Mouse (Mus musculus) cerebellum, adult 11-12 months (tissue): ENCODE measurements around the gene Adam8.

ENCODE experiments used
- DNase-seq: peaks from one replicate; pipeline ENCODE4 v3.0.0; 2022

Gene Adam8

DNA sequence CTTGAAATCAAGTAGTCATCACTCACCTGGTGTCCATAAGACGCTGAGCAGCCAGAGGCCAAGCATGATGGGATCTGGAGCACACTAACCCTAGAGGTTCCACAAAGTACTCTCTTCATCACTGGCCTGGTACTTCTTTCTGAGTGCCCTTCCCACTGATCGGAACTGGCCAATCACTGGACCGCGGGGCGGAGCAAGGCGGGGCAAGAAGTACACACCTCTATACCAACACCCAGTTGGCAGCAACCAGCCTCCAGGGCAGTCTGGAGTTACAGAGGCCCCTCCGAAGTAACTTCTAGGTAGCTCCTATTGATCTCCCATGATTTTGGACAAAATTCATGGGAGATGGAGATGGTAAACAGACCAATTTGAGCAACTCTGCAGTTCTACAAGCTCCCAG is at the start of gene Adam8:
Gene Adam8, minus strand, starts transcription at position 157 of the 400 bp plus-strand sequence.
- no peak for DNase-seq

DNA sequence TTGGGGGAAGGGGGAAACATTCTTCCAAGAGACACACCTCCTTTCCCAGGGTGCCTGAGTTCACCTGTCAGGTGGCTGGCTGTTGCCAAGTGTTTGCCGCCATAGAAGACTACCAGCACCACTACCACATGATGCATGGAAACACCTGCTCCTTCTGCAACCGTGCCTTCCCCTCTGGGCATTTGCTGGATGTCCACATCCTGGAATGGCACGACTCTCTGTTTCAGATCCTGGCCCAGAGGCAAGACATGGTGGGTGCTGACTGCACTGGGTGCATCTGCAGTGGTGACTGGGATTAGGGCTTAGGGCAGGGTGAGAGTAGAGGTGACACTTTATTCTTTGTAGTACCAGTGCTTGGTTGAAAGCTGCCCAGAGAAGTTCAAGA is 44.8 kb upstream of the Adam8 start:
- no peak for DNase-seq

DNA sequence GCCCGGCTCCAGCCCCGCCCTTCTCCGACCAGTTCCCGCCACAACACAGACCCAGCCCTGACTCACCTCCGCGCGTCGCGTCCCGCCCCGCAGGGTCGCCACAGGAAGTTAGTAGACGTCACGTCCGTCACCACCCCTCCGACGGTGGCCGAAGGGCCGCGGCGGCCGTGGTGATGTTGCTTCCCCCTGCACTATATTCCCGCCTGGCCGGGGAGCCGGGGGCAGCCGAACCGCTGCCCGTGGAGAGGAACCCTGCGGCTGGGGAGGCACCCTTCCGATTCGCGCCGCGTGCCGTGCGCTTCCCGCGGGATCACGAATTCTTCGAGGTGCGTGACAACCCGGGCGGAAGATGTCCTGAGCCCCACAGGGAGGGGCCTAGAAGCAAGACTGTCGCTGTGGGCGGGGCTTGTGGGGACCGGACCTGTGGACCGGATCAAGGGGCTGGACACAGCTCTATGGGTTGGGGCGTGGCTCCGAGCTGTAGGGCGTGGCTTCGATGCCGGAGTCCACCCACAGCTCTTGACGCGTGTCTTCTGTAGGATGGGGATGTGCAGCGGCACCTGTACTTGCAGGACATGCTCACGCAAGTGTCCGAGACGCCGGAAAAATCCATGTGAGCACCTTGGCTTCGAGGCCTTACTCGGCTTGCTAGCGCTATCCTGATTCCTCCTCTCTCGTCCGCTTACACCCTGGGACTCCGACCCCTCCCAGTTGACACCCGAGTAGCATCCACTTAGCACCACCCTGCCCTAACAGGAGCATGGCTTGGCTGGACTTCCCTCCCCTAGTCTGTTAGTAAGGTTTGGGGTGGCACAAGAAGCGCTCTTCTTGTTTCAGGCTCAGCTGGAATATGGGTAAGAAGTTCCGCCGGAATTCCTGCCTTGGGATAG is 44.2 kb upstream of the Adam8 start, which contains the start of the genes Zfp511 and Tubgcp2:
Gene Zfp511, plus strand, starts transcription at position 111 of the 890 bp plus-strand sequence.
Gene Tubgcp2, minus strand, starts transcription at position 389 of the 890 bp plus-strand sequence.
- DNase-seq: peak; percentile 95

DNA sequence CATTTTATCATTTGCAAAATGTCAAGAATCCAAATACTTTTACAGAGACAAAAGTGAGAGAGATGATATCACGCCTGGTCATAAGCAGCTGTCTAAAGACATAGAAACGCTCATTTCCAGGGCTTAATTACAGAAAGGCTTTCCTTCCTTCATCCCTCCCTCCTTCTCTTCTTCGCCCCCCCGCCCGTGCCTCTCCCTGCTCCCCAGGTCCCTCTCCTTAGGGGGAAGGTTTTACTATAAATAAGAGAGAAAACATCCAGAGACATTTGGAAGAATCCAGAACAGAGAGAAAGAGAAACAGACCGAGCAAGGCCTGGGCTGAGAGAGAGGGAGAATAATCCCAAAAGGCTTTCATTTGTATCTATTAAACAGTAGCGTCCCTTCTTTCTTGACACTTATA is 43.1 kb upstream of the Adam8 start:
- DNase-seq: no peak

DNA sequence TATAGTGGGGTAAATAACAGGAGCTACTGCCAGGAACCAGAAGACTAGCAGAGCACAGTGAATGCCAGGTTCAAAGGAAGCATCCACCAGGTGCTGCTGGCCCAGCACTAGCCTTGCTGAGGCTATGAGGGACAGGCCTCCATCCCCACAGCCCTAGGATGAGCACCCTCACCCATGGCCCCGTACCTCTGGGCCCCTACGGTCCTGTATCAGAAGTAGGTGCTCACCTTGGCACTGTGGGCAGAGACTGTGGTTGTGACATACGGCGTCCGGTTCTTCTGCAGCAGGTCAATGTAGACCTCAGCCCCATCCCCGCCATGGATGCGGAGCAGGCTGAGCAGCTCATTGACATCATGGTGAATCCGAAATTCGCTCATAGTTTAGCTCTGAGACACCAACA is 41.0 kb upstream of the Adam8 start:
- DNase-seq: no peak

DNA sequence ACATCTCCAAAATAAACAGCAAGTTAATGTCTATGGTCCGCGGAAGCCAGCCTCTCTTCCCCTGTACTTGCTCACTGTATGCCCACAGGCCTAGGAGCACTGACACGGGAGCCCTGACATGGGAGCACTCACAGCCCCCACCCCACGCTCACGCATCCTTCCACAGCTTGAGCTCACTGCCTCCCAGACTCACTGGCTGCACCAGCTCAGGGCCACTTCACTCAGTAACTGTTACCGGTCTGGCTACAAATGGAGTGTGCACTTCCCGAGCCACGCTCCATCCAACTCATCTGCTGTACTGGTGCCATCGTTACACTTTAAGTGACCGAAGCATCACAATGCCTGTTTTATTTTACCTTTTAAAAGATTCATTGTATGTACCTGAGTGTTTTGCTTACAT is 40.0 kb upstream of the Adam8 start:
- DNase-seq: no peak

DNA sequence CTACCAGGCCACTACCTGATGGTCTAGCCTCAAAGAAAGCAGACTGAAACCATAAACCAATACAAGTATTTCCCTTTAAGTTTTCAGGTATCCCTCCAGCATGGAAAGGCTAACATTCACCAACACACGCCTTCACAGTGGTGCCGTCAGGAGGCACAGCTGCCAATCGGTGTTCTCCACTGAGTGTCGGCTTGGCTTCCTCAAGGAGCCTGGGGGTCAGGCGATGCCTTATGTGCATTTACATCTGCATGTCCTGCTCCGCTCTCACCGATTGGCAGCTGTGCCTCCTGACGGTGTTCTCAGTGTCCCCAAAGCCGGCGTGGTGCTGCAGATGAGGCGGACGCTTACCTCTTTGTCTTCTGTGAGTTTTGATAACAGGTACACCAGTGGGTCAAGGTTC is 39.4 kb upstream of the Adam8 start:
- DNase-seq: no peak

DNA sequence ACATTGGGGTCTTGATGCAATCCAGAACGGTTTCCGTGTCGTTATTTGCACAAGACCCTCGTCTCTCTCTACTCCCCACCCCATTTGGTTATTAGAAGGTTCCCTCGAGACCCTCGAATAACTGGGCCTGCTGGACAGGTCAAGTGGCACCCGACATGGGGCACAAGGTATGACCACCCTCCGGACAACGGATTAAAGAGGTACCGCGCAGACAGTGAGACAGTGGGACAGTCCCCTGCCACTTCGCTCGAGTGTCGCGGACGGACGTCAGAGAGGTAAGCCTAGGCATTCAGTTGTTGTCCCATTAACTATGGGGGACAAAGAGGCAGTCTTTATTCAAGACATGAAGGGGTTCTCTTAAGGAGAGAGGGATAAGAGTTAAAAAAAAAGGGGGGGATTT is 19.0 kb upstream of the Adam8 start:
- DNase-seq: no peak

DNA sequence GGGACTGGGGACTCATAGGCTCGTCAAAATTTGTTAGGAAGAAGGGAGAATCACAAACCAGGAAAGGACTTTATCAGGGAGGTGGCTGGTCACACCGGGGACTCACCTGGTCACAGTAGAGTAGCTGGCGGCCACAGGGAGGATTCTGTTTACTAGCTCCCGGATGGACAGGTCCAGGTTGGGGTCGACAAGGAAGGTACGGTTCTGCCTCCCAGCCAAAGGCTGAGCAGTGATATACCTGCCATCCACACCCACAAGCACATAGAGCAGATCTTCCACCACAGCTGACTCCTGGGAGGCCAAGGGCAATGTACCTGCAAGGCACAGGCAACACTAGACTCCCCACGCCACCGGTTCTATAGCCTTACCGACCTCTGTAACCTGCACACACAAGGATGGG is 15.4 kb upstream of the Adam8 start:
- DNase-seq: no peak

DNA sequence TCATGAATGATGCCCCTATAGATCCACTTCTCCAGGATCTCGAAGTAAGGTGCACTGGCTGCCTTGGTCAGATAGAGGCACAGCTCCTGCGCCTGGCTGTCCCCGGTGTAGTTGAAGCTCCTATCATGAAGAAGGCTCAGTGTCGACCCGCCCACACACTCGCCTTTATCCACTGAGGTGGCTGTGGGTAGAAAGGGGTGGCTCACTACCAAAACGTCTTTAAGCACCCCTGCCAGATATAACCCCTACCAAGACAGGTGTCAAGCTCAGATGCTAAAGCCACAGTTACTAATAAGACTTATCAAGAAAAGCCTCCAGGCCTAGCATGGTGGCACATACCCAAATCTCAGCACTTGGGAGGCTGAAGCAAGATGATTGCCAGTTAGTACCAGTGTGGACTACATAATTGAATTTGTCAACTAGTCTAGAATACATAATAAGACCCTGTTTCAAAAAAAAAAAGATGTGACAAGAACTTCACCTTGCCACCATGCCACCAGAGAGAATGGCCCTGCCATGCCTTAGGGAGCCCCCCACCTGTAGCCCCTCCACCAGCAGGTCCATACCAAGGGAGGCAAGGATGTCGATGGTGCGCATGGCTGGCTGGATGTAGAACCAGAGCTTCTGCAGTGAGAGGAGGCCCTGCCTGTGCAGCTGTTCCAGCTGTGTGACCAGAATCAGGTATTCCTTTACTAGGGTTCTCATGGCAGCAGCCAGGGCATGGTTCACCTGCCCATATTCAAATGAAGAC is 14.7 kb upstream of the Adam8 start:
- no peak for DNase-seq

DNA sequence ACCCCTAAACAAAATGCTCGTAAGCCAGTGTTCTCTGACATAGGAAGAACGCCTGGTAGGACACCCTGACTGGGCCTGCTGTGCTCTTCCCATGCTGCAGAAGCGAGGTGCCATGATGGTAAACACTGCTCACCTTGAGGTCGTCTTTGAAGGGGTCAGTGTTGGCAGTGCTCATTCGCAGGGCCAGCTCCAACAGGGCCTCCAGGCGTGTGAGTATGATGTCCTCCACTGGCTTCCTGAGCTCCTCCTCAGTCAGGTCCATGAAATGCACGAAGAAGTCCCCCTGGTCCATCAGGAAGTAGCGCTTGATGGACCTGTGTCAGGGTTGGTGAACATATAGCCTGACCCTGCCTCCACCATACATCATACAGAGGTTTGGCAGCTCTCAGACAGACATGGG is 12.3 kb upstream of the Adam8 start:
- no peak for DNase-seq

DNA sequence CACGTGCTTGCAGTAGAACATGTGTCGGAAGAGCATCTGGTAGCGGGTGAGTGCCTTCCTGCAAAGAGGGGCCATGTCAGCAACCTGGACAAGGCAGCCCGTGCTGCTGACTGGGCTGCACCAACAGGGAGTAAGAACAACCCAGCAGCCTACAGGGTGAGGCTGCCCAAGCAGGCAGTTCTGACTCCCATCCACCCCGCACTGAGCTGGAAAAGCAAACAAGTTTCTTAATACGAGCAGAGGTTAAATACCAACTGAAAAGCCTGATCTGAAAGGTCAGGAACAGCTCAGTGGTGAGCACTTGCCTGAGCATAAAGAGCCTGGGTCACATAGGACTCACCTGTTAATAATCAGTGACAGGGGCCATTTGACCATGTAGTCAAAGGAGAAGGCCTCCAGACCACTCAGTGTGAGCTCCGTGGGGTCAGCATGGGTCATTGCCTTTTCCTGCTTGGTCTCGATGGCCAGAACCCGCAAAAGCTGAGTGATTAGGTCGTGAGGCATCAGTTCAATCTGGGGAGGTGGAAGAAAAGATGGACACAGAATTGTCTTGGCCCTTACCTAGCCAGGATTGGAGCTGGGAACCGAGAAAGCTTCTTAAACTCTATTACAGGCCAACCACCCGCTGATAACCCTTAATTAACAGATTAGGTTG is 8.9 kb upstream of the Adam8 start:
- DNase-seq: no peak

DNA sequence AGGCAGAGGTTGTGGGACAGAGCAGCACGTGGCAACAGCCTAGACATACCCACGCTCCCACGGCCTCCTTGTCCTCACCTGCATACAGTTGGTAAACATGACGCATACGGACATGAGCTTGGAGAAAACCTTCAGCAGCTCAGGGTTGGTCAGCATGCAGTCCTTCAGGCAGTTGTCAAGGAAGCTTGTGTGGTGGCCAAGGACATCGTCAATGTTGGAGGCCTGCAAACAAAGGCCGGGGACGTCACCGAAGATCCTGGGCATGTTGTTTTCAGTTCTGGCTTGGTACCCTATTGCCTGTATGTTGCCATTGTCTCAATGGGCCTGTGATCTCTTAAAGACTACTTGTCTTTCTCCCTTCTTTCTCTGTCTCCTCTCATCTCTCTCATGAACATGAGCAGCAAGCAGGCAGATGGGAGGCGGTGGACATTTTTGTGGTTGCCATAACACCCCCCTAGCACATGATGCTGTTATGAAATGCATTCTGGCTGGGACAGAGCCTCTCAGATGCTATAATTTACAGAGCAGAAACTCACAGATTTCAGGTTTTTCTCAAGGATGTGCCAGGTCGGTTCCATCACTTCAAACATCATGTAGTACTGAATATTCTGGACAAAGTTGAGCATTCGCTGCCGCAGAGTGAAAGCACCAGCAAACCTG is 6.5 kb upstream of the Adam8 start:
- DNase-seq: no peak

DNA sequence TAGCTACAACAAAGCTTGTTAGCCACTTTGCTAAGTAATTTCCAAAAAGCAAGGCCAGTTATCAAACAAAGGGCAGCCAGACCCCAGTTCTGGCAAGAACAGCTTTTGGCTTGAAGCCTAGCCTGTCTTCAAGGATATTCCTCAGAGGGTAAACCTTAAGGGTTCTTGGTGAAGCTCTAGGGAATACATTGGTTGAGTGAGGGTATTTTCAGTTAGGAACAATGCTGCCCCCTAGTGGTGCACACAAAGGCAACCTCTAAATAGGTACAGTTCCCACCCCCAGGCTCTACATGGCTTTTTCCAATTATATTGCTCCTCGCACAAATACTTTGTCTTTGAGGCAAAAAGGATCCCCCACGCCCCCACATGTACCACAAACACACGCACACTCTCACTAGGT is 2.3 kb upstream of the Adam8 start:
- DNase-seq: peak; percentile 27

DNA sequence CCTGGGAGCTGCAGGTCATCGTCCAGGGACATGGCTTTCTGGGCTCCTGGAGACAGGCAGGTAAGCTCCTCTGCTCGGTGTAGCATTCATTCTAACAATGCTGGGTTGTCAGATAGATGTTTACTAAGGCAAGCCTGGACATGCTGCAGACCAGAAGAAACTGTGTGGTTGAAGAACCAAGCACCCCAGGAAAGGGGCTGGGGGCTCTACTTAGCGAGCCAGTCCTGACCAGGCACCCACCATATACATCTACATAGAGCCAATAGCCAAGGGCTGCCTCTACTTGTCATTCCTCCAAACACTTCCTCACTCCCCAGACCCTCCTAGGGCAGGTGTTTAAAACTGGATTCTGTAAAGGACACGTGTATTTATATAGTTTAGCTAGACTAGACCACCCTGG is 1.8 kb upstream of the Adam8 start:
- DNase-seq: no peak

DNA sequence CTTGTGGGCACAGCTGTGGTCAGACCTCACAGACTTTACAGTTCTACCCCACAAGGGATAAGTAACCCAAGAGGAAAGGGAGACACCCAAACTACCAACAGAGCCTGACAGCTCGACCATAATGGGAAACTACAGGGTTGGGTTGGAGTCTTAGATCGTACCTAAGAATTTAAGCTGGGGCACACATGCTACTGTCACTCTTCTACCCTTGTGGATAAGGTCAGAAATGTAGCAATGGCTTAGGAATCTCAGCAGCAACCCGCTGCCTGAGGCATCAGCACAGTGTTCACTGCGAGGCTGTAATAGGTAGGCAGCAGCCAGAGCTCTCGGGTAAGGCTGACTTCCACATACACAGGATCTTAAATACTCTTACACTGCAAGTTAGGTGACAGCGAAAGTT is 1.2 kb upstream of the Adam8 start:
- DNase-seq: no peak

DNA sequence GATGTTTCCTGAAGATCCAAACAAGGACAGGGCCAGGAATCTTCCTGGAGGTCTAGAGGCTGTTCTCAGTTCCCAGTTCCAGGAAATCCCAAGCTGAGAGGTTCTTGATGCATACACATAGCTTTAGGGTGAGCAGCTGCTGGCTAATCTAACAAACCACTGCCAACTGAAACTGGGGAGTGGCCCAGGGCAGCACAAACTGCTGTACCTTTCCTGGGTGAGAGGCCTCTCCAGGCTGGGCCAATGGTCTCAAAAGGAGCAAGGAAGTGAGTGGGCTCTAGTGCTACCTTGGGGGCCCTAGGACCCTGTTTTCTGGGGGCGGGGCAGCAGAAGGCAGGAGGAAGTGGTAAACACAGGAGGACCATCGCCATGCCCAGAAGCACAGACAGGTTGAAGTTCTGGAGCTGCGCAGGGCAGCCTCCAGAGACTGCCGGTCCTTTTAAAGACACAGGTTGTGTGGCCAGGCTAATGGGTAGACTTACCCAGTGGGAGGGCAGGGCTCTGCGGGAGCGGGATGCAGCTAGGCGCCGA is 1.4 kb downstream of the Adam8 start:
- no peak for DNase-seq

DNA sequence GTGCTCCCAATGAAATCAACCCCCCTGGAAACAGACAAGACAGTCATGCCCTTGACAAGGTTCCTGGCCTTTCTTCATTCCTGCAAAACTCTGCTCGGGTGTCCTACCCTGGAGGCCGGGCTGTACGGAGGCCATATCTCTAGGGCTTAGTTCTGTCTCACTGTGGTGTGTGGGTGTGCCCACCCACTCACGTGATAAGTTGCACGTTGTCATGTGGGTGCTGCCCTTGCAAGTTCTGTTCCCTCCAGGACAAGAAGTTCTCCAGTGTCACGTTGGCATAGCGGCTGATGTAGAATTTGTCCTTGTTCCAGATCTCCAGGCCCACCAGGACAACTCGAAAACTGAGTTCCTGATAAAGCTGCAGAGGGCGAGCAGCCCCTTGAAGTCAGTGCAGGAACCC is 4.1 kb downstream of the Adam8 start:
- DNase-seq: no peak

DNA sequence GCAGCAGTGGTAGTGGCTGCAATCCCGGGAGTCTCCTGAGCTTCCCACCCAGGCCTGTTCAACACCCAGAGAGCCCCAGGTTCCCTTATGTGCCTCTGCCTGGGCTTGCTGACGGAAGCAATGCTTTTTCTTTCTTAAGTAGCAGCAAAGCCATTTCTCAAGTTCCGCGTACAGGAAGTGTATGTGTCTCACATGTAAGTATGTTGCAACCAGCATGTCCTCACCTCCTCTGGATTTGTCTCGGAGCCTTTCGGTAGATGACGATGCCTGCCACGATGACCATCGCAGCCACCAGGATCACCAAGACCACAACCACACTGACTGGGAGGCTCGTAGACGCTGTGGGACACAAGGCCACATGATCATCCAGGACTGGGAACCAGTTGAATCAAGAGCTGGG is 7.9 kb downstream of the Adam8 start:
- no peak for DNase-seq

DNA sequence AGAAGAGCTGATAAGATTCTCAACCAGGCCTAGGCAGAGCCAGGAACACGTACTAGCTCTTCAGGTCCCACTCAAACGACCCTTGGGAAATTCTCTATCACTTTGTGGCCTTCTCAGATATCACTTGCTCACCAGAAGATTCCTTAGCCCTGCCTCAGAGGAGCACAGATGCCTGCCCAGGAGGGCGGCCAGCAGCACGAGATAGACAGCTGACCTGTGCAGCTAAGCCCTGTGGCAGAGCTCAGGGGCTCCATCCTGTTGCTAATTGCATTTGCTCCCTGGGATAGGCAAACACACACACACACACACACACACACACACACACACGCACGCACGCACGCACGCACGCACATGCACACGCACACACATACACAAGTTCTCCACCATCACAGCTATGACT is 10.3 kb downstream of the Adam8 start:
- DNase-seq: no peak

DNA sequence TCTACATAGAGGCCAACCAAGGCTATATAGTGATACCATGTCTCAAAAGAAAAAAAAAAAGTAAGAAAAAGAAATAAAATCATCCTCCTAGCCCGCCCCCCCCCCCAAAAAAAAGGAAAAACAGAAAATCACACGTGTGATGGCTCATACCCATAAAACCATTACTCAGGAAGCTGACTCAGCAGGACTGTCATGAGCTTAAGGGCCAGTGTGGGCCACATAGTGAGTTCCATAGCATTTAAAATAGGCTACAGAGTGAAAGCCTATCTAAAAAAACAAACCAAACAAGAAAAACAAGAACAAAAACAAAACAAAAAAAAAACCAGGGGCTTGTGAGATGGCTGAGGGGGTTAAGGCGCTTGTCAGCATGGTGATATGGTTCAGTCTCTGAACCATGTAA is 11.6 kb downstream of the Adam8 start:
- no peak for DNase-seq

DNA sequence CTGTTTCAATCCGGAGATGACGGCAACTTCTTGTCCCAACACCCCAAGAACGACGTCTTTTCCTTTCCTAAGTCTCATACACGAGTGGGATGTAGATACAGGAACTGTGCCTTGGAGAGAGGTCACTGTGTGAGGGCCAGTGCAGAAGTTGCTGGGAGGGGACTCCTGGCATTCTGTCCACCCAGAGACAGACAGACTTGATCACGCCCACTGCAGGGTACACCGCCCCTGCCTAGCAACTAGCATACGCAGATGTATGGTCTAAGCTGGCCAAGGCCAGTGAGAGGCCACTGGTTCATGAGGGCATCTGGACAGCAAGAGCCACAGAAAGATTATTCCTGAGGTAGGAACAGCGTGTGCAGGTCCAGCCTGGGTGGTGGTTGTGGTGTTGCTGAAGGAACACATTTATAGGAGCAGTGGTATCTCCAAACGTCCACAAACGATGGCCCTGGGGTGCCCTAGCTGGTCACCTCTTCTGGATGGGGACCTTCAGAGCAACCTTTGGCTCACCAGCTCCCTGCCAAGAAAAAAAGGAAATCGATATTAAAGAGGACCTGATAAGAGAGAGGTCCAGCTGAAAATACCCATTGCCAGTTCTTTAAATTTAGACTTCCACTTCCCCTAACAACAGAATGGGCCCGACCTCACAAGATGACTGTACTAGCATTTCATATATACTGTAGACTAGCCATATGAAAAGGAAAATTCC is 13.2 kb downstream of the Adam8 start:
- peak; percentile 19 for DNase-seq
